Mouse (Mus musculus) spleen, adult 2 months (tissue): ENCODE data around the gene Gm29776.

Source experiments
- CTCF ChIP-seq: fragments of 200-500 bp; IDR thresholded peaks from 2 replicates; pipeline ENCODE4 v1.5.1; 2011; ENCODE audit warnings: mild to moderate bottlenecking, inconsistent platforms; ENCODE audit not compliant: insufficient read depth, insufficient read length, insufficient replicate concordance; ENCODE audit errors: extremely low read depth
- POLR2A ChIP-seq: fragments of 200-500 bp; IDR thresholded peaks from 2 replicates; pipeline ENCODE4 v1.6.1; 2011; ENCODE audit warnings: low read depth, low read length, inconsistent platforms

DNA sequence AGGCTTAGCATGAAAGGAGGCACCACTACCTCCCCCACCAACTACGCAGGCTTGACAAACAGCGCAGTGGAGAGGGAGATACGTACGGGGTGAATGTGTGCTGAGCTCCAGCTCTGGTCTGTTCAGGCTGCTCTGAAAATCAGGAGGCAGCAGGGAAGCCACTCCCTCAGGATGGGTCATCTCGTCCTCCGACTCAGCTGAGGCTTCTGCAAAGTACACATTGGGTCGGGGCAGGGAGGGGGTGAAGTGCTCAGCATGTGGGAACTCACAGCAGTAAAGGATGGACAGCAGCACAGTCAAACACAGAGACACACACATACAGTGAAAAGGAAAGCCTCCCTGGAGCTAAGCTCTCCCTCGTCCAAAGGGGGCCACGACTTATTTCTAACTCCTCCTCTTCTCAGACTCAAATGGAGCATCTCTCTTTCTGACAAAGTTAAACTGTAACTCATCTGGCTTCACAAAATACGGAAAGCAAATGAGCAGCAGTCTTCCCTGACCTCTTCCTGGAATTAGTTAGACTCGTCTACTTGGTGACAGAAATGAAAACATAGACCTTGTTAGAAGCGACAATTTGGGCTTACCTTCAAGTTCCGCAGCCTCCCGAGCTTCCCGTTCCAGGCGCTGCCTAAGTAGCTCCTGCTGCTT lies 19.9 kb downstream of the Gm29776 start:
- TF ChIP-seq POLR2A, result no peak
- TF ChIP-seq CTCF, result no peak
